Mouse (Mus musculus): ENCODE measurements at regions not wholly inside any gene's neighbourhood (a gene's known extent, or its start where the extent isn't known, plus 50 kb on each side); places are given as distances from the start of the nearest gene placed in this dataset.
A peak's percentile ranks its signal among the peaks of the same experiment; 100 is the strongest.

- ATAC-seq (no peak), DNase-seq (ENCODE audit: low spot score) (no peak)
- no peak overlapping the region for H3K27ac ChIP-seq
- no peaks in the 10 kb centered on the region for H3K27me3 ChIP-seq (ENCODE audit: insufficient read depth, low read length)
- H3K9ac ChIP-seq (replicated peaks; ENCODE audit: low read length): no peak overlapping the region
- H3K4me2 ChIP-seq (ENCODE audit: low read depth, low read length): no peak overlapping the region
- 87% methylated on average over 3 of the region's 3 CpGs for WGBS
- no peak for TF ChIP-seq CTCF (IDR thresholded peaks at IDR 0.05; ENCODE audit: low read depth)
- no peaks in the 10 kb centered on the region for H3K4me1 ChIP-seq (ENCODE audit: insufficient read depth, low read length)
- no peaks in the 10 kb centered on the region for H3K9me3 ChIP-seq (ENCODE audit: low read length)
- no peak overlapping the region for H3K4me3 ChIP-seq (ENCODE audit: low read length)
- H3K36me3 ChIP-seq (ENCODE audit: insufficient read depth, low read length): no peaks in the 10 kb centered on the region
Measured at GRCm38 (mm10) chr6:67152845-67153468, 85.0 kb upstream of the Serbp1 start.

DNA sequence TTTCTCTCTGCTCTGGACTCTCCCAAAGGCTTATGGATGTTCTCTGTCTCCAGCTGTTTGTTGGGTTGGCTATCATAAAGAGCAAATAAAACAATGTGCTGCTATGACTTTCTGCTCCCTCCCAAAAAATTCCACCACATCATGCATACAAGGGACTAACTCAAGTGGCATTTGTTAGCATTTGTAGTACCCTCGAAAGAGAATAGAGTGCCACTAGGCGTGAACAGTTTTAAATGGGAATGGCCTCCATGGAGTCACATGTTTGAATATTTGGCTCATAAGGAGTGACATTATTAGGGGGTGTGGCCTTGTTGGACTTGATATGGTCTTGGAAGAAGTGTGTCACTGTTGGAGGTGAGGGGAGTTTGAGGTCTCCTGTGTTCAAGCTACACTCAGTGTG lies 86.5 kb upstream of the Serbp1 start:
- WGBS: 90% methylated on average over 2 of the region's 2 CpGs
- no peak overlapping the region for H3K4me3 ChIP-seq (ENCODE audit: low read length)
- H3K9me3 ChIP-seq (ENCODE audit: low read length): no peaks in the 10 kb centered on the region
- no peaks in the 10 kb centered on the region for H3K4me1 ChIP-seq (ENCODE audit: insufficient read depth, low read length)
- H3K27ac ChIP-seq: no peak overlapping the region
- H3K36me3 ChIP-seq (ENCODE audit: insufficient read depth, low read length): no peaks in the 10 kb centered on the region
- no peak overlapping the region for H3K9ac ChIP-seq (replicated peaks; ENCODE audit: low read length)
- DNase-seq (ENCODE audit: low spot score) (no peak), ATAC-seq (no peak)
- TF ChIP-seq CTCF (IDR thresholded peaks at IDR 0.05; ENCODE audit: low read depth): no peak
- H3K4me2 ChIP-seq (ENCODE audit: low read depth, low read length): no peak overlapping the region
- H3K27me3 ChIP-seq (ENCODE audit: insufficient read depth, low read length): no peaks in the 10 kb centered on the region

DNA sequence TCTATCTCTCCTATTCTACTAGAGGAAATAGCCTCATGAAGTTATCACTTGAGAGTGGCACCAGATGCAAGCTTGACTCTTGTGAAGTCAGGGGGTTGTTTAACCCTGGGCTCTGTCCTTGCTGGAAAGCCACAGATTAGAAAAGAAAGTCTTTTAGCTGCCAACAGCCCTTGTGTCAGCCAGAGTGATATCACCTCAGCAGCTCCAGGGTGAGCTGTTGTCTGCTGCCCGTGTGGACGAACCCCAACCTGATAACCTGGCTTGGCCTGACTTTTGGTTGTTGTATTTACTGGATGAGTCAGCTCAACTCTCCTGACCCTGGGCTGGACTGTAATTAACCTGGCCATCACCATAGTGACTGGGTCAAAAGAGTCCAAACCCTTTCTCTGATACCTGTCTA lies 88.6 kb upstream of the Serbp1 start:
- DNase-seq (ENCODE audit: low spot score): no peak
- H3K27ac ChIP-seq: no peak overlapping the region
- H3K27me3 ChIP-seq (ENCODE audit: insufficient read depth, low read length): no peaks in the 10 kb centered on the region
- no peak overlapping the region for H3K4me2 ChIP-seq (ENCODE audit: low read depth, low read length)
- ATAC-seq: no peak
- 93% methylated on average over 2 of the region's 2 CpGs for WGBS
- no peak overlapping the region for H3K4me3 ChIP-seq (ENCODE audit: low read length)
- no peak overlapping the region for H3K9ac ChIP-seq (replicated peaks; ENCODE audit: low read length)
- no peak for TF ChIP-seq CTCF (IDR thresholded peaks at IDR 0.05; ENCODE audit: low read depth)
- no peaks in the 10 kb centered on the region for H3K36me3 ChIP-seq (ENCODE audit: insufficient read depth, low read length)
- no peaks in the 10 kb centered on the region for H3K4me1 ChIP-seq (ENCODE audit: insufficient read depth, low read length)
- no peaks in the 10 kb centered on the region for H3K9me3 ChIP-seq (ENCODE audit: low read length)

- 0 out of 2 replicates have a peak, but pooled peaks have one; percentile 35 for ATAC-seq
- WGBS: 33% methylated on average over 4 of the region's 4 CpGs
- Histone ChIP-seq H3K4me1 (ENCODE audit: insufficient read depth, low read length) (no peaks in the 10 kb centered on the region), H3K4me2 (ENCODE audit: low read depth, low read length) (no peak overlapping the region), H3K4me3 (ENCODE audit: low read length) (no peak overlapping the region), H3K9me3 (ENCODE audit: low read length) (no peaks in the 10 kb centered on the region), H3K27ac (no peak overlapping the region), H3K9ac (replicated peaks; ENCODE audit: low read length) (no peak overlapping the region), H3K27me3 (ENCODE audit: insufficient read depth, low read length) (no peaks in the 10 kb centered on the region), H3K36me3 (ENCODE audit: insufficient read depth, low read length) (no peaks in the 10 kb centered on the region)
- no peak for TF ChIP-seq CTCF (IDR thresholded peaks at IDR 0.05; ENCODE audit: low read depth)
- DNase-seq (ENCODE audit: low spot score): no peak
Measured at GRCm38 (mm10) chr6:67146708-67147107, 91.3 kb upstream of the Serbp1 start.

- H3K9me3 ChIP-seq (ENCODE audit: low read length): no peaks in the 10 kb centered on the region
- no peak overlapping the region for H3K4me2 ChIP-seq (ENCODE audit: low read depth, low read length)
- DNase-seq (ENCODE audit: low spot score) (no peak), ATAC-seq (no peak)
- no peaks in the 10 kb centered on the region for H3K27me3 ChIP-seq (ENCODE audit: insufficient read depth, low read length)
- no peak for TF ChIP-seq CTCF (IDR thresholded peaks at IDR 0.05; ENCODE audit: low read depth)
- H3K4me3 ChIP-seq (ENCODE audit: low read length): no peak overlapping the region
- H3K27ac ChIP-seq: no peak overlapping the region
- no peaks in the 10 kb centered on the region for H3K36me3 ChIP-seq (ENCODE audit: insufficient read depth, low read length)
- H3K9ac ChIP-seq (replicated peaks; ENCODE audit: low read length): no peak overlapping the region
- H3K4me1 ChIP-seq (ENCODE audit: insufficient read depth, low read length): no peaks in the 10 kb centered on the region
- WGBS: 53% methylated on average over 5 of the region's 5 CpGs
Measured at GRCm38 (mm10) chr6:67145969-67146368, 92.0 kb upstream of the Serbp1 start.

- DNase-seq (ENCODE audit: low spot score): no peak
- WGBS: 70% methylated on average over 13 of the region's 13 CpGs
- H3K27me3 ChIP-seq (ENCODE audit: insufficient read depth, low read length): no peaks in the 10 kb centered on the region
Measured at GRCm38 (mm10) chr6:67144946-67145716, 92.8 kb upstream of the Serbp1 start.

DNA sequence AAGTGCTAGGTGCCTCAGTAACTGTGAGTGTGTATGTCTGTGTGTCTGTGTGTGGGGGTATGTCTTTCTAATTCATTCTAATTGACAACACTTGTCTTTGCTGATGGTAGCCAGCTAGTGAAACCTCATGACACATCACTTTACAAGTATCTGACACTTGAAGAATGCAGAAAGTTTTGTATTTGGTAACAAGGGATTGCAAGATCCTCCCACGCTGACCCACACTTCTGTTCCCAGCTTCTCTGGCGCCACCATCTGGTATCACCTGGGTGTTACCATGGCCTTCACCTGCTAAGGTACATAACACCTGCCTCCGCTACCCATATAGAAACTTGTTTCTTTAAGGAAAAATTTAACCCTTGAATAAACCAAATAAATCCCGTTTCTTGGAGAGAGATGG lies 95.8 kb upstream of the Serbp1 start:
- H3K4me1 ChIP-seq (ENCODE audit: insufficient read depth, low read length): 0 out of 2 replicates have a peak, but pooled peaks cover 5% of the 10 kb centered on the region
- no peak overlapping the region for H3K27ac ChIP-seq
- H3K36me3 ChIP-seq (ENCODE audit: insufficient read depth, low read length): no peaks in the 10 kb centered on the region
- 46% methylated on average over 4 of the region's 4 CpGs for WGBS
- H3K9ac ChIP-seq (replicated peaks; ENCODE audit: low read length): no peak overlapping the region
- ATAC-seq (no peak), DNase-seq (ENCODE audit: low spot score) (no peak)
- H3K4me2 ChIP-seq (ENCODE audit: low read depth, low read length): no peak overlapping the region
- TF ChIP-seq CTCF (IDR thresholded peaks at IDR 0.05; ENCODE audit: low read depth): peak; percentile 58
- H3K9me3 ChIP-seq (ENCODE audit: low read length): no peaks in the 10 kb centered on the region
- no peaks in the 10 kb centered on the region for H3K27me3 ChIP-seq (ENCODE audit: insufficient read depth, low read length)
- H3K4me3 ChIP-seq (ENCODE audit: low read length): no peak overlapping the region

More at GRCm38 (mm10) chr6:67144946-67145716, 92.8 kb upstream of the Serbp1 start:
- no peaks in the 10 kb centered on the region for H3K36me3 ChIP-seq (ENCODE audit: insufficient read depth, low read length)
- H3K9me3 ChIP-seq (ENCODE audit: low read length): no peaks in the 10 kb centered on the region
- no peak for ATAC-seq
- no peak for TF ChIP-seq CTCF (IDR thresholded peaks at IDR 0.05; ENCODE audit: low read depth)
- H3K4me2 ChIP-seq (ENCODE audit: low read depth, low read length): no peak overlapping the region
- no peak overlapping the region for H3K27ac ChIP-seq
- H3K9ac ChIP-seq (replicated peaks; ENCODE audit: low read length): no peak overlapping the region
- H3K4me1 ChIP-seq (ENCODE audit: insufficient read depth, low read length): no peaks in the 10 kb centered on the region
- H3K4me3 ChIP-seq (ENCODE audit: low read length): no peak overlapping the region

Data from hindbrain, postnatal 0 days (tissue).